Mouse (Mus musculus) heart, embryonic 11.5 days (tissue): ENCODE data around the gene Scyl1. TPM values are rescaled to one million over a fixed set of nuclear protein-coding genes. Genes with fewer than 3 reads are reported as not detected.

ENCODE experiments used
- ATAC-seq: fragments of 200-750 bp; cut with Nextera tagmentation; replicated peaks from 2 replicates; pipeline ENCODE4 v1.8.0; 2017; ENCODE audit warnings: moderate library complexity; ENCODE audit not compliant: insufficient number of reproducible peaks, low FRiP score, low TSS enrichment
- H3K27ac ChIP-seq: fragments of 300-500 bp; sonication (generic); 2 replicates; pipeline ENCODE4 v1.5.1; 2014; ENCODE audit warnings: mild to moderate bottlenecking, low read depth, low read length
- H3K27me3 ChIP-seq: fragments of 300-500 bp; sonication (generic); 2 replicates; pipeline ENCODE4 v1.6.1; 2014; ENCODE audit warnings: mild to moderate bottlenecking, low read length, mixed read lengths; ENCODE audit not compliant: control insufficient read depth, insufficient read depth
- H3K36me3 ChIP-seq: fragments of 300-500 bp; sonication (generic); 2 replicates; pipeline ENCODE4 v1.6.1; 2014; ENCODE audit warnings: mild to moderate bottlenecking, low read length, moderate library complexity, mixed read lengths; ENCODE audit not compliant: control insufficient read depth, insufficient read depth
- H3K4me1 ChIP-seq: fragments of 300-500 bp; sonication (generic); 2 replicates; pipeline ENCODE4 v1.6.1; 2014; ENCODE audit warnings: low read length; ENCODE audit not compliant: control insufficient read depth, insufficient read depth
- H3K4me2 ChIP-seq: fragments of 300-500 bp; sonication (generic); 2 replicates; pipeline ENCODE4 v1.6.1; 2014; ENCODE audit warnings: mild to moderate bottlenecking, moderate library complexity
- H3K4me3 ChIP-seq: fragments of 300-500 bp; sonication (generic); 2 replicates; pipeline ENCODE4 v1.5.1; 2014; ENCODE audit warnings: low read depth, low read length
- H3K9ac ChIP-seq: fragments of 300-500 bp; sonication (generic); 2 replicates; pipeline ENCODE4 v1.6.1; 2014; ENCODE audit warnings: mild to moderate bottlenecking, low read depth, low read length, moderate library complexity
- H3K9me3 ChIP-seq: fragments of 300-500 bp; sonication (generic); replicated peaks from 2 replicates; pipeline ENCODE4 v1.6.1; 2016; ENCODE audit warnings: low read length; ENCODE audit not compliant: control insufficient read depth
- WGBS: fragments of 180-500 bp; shearing (Covaris S2); extraction: QIAGEN DNeasy Blood & Tissue Kit; methylation state at CpG from one replicate; pipeline ENCODE4 v1.1.7; 2014; ENCODE audit not compliant: insufficient replicate concordance; 5-methylcytosine and 5-hydroxymethylcytosine counted together
- polyA plus RNA-seq: library from polyadenylated mRNA; unstranded; fragments of >200 nt; fragmentation: Nextera tagmentation; extraction: Ambion mirVana; gene quantifications from 2 replicates; pipeline ENCODE4 v1.2.1, GENCODE M21; 2014

Scyl1 gene
- polyA plus RNA-seq, 1 experiment from 2014 or later, result 59.4 TPM

DNA sequence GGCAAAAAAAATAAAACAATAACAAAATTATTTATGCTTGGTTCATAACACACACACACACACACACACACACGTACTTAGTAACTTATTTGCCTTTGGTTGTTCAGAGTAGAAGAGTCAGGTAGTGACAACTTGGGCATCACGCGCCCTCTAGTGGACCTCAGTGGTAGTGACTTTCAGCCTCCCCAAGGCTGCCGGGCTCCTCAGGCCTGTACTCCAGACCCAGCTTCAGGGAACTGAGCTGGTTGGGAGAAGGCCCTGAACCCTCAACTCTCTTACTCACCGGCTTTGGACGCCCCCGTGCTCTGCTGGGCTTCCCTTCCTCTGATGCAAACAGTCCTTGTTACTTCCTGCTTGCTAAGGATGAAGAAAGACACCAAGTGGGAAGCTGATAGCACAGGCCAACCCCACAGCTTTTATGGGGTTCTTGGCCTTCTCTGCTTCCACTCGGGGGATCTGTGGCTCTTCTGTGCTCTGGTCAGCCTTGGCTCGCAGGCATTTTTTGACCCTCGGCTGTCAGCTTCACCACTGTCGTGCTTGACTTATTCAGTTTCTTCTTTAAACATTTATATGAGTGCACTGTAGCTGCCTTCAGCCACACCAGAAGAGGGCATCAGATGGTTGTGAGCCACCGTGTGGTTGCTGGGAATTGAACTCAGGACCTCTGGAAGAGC, 15.4 kb upstream of the Scyl1 start:
- peak overlapping the region; percentile 52; the same call in 1 of the 2 replicates for H3K9ac ChIP-seq

GRCm38 (mm10) chr19:5784958-5785577, 13.8 kb upstream of the Scyl1 start:
- H3K9ac ChIP-seq, result no peak overlapping the region
- no peaks in the 10 kb centered on the region for H3K9me3 ChIP-seq
- WGBS, result 47% methylated on average over 10 of the region's 10 CpGs
- H3K27me3 ChIP-seq, result no peaks in the 10 kb centered on the region
- no peak overlapping the region for H3K27ac ChIP-seq
- no peak overlapping the region for H3K4me3 ChIP-seq
- H3K4me2 ChIP-seq, result no peak overlapping the region
- no peaks in the 10 kb centered on the region for H3K36me3 ChIP-seq
- peaks cover 11% of the 10 kb centered on the region for H3K4me1 ChIP-seq
- ATAC-seq, result no peak

More for the DNA sequence above, 15.4 kb upstream of the Scyl1 start:
- Histone ChIP-seq H3K4me2 (no peak overlapping the region; the same call in 1 of the 2 replicates), H3K27ac (peak overlapping the region; percentile 59; the same call in 1 of the 2 replicates), H3K4me1 (peaks cover 11% of the 10 kb centered on the region), H3K36me3 (no peaks in the 10 kb centered on the region), H3K27me3 (no peaks in the 10 kb centered on the region), H3K4me3 (no peak overlapping the region), H3K9me3 (no peaks in the 10 kb centered on the region)
- ATAC-seq, result peak; percentile 49
- WGBS, result 10% methylated on average over 12 of the region's 12 CpGs

DNA sequence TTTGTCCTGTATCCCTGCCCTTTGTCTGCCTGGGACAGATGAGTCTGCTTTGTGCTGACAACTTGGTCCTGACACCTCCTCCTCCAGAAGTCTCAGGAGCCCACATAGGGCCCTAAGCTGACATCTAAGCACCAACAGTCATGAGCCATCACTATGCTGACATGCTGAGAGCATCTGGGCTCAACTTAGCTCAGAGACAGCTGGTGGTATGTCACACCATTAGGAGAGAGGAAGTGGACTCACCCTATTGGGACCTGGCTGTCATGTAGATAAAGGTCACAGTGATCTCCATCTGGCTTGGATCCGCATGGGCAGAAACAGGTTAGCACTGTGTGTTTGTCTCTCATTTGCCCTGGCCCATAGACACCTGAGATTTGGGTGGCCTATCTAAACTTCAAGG, 10.9 kb upstream of the Scyl1 start:
- WGBS, result 45% methylated on average over 1 of the region's 1 CpGs
- Histone ChIP-seq H3K4me2 (no peak overlapping the region), H3K4me3 (no peak overlapping the region), H3K27me3 (no peaks in the 10 kb centered on the region), H3K9ac (no peak overlapping the region), H3K4me1 (0 out of 2 replicates have a peak, but pooled peaks cover 2% of the 10 kb centered on the region), H3K9me3 (no peaks in the 10 kb centered on the region), H3K36me3 (no peaks in the 10 kb centered on the region), H3K27ac (no peak overlapping the region)
- ATAC-seq, result no peak

DNA sequence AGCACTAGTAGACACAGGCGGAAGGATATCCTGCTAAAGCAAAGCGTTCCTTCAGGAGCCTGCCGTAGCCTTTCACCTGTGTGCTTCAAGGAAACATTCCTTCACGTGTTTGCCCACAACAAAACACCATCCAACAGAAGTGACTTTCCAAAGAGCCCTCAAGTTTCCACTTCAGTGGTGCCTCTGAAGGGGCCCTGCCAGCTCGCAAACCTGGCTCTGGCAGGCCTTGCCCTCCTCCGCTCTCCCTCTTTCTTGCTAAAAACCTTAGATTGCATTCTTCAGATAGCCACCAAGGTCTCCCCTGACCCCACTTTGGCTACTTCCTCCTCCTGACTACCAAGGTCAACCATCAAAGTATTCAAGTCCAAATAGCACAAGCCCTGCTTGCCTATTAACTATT, 10.3 kb upstream of the Scyl1 start:
- Histone ChIP-seq H3K4me1 (0 out of 2 replicates have a peak, but pooled peaks cover under 1% of the 10 kb centered on the region), H3K4me3 (no peak overlapping the region), H3K9me3 (no peaks in the 10 kb centered on the region), H3K27me3 (no peaks in the 10 kb centered on the region), H3K4me2 (no peak overlapping the region), H3K9ac (no peak overlapping the region), H3K36me3 (no peaks in the 10 kb centered on the region), H3K27ac (no peak overlapping the region)
- no peak for ATAC-seq
- WGBS, result 87% methylated on average over 6 of the region's 6 CpGs

DNA sequence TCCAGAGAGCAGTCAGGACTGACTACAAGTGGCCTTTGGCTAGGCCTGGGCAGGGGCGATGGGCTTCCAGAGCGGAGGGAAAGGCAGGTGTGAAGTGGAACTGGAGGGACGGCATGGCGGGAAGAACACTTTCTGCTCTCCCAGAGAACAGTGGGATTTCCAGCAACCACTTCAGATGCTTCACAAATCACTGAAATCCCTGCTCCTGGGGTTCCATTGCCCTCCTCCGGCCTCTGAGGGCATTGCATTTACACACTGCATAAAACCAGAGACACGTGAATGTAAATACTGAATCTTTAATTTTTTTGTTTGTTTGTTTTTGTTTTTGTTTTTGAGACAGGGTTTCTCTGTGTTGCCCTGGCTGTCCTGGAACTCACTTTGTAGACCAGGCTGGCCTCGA, 9.0 kb upstream of the Scyl1 start:
- ATAC-seq, result no peak
- Histone ChIP-seq H3K36me3 (no peaks in the 10 kb centered on the region), H3K27ac (no peak overlapping the region), H3K9me3 (no peaks in the 10 kb centered on the region), H3K27me3 (no peaks in the 10 kb centered on the region), H3K9ac (no peak overlapping the region), H3K4me1 (no peaks in the 10 kb centered on the region), H3K4me3 (no peak overlapping the region), H3K4me2 (no peak overlapping the region)
- 58% methylated on average over 7 of the region's 7 CpGs for WGBS

DNA sequence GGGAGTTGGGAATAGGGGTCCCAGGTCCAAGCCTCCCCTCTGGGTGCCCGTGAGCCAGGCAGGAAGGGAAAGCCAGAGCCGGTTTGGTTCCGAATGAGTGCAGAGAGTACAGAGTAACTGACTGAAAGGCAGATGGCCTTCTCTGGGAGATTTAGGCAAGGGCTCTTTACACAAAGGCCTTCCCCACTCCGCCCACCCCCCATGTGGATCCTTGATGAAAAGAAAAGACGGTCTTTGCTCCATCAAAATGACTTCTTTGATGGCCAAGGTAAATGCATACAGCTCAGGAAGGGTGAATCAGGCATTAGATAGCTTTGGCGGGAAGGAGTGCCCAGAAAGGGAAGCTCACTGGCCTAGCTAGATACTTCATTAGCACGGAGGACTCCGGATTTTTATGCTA, 7.1 kb upstream of the Scyl1 start:
- Histone ChIP-seq H3K36me3 (no peaks in the 10 kb centered on the region), H3K27me3 (no peaks in the 10 kb centered on the region), H3K9ac (no peak overlapping the region), H3K9me3 (no peaks in the 10 kb centered on the region), H3K4me3 (no peak overlapping the region), H3K4me1 (no peaks in the 10 kb centered on the region), H3K27ac (no peak overlapping the region), H3K4me2 (no peak overlapping the region)
- ATAC-seq, result no peak
- WGBS, result 59% methylated on average over 8 of the region's 8 CpGs

DNA sequence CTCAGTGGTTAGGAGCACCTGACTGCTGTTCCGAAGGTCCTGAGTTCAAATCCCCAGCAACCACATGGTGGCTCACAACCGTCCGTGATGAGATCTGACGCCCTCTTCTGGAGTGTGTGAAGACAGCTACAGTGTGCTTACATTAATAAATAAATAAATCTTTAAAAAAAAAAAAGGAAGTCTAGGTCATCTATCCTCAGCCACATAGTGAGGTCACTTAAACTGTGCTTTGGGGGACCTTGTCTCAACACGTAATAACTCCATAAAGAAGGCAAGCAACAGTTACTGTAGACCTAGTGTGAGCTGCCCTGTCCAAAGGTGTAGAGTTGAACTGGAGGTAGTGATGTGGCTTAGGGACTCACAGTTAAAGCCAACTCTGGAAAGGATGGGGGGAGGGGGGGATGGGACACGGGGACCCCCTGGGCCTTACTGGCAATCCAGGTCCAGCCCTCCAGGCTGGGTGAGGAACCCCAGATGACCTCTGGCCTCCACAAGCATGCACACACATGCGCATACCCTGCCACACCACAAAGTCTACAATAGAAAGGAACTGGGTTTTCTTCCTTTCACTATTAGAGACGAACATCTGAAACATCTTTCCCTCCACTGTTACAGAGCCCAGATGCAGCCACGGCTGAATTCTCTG, 6.3 kb upstream of the Scyl1 start:
- no peaks in the 10 kb centered on the region for H3K4me1 ChIP-seq
- H3K4me2 ChIP-seq, result no peak overlapping the region
- no peak overlapping the region for H3K9ac ChIP-seq
- H3K4me3 ChIP-seq, result no peak overlapping the region
- no peak overlapping the region for H3K27ac ChIP-seq
- H3K36me3 ChIP-seq, result no peaks in the 10 kb centered on the region
- ATAC-seq, result no peak
- no peaks in the 10 kb centered on the region for H3K27me3 ChIP-seq
- no peaks in the 10 kb centered on the region for H3K9me3 ChIP-seq
- 77% methylated on average over 9 of the region's 9 CpGs for WGBS

DNA sequence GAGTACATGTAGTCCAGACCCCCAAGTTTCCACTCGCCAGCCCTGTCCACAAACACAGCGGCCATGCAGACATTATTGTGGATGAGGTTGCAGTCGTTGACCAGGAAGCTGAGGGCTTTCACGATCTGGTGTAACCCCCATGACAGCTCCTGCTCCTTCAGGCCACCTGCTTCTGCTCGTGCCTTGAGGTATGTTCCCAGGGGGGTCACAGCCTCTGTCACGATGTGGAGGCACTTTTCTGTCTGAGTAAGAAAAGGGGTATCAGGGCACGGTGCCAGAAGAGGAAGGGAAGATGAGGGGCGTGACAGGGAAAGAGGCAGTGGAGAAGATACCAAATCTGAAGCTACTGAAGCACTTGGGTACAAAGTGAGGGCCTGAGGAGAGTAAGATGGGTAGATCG, 908 bp downstream of the Scyl1 start:
- no peak for ATAC-seq
- peak overlapping the region; percentile 87 for H3K9ac ChIP-seq
- peaks cover 13% of the 10 kb centered on the region for H3K36me3 ChIP-seq
- WGBS, result 43% methylated on average over 9 of the region's 9 CpGs
- H3K4me1 ChIP-seq, result peaks cover 12% of the 10 kb centered on the region
- H3K27me3 ChIP-seq, result no peaks in the 10 kb centered on the region
- peak overlapping the region; percentile 94 for H3K4me3 ChIP-seq
- peak overlapping the region; percentile 87 for H3K4me2 ChIP-seq
- H3K9me3 ChIP-seq, result no peaks in the 10 kb centered on the region
- H3K27ac ChIP-seq, result peak overlapping the region; percentile 88; the same call in 1 of the 2 replicates
